Mouse (Mus musculus): ENCODE measurements at regions not wholly inside any gene's neighbourhood (a gene's known extent, or its start where the extent isn't known, plus 50 kb on each side); places are given as distances from the start of the nearest gene placed in this dataset.

GRCm38 (mm10) chr10:43689914-43690316 lies 111.8 kb downstream of the Cd24a start:
- Histone ChIP-seq H3K9ac (ENCODE audit: low read depth, low read length) (no peak overlapping the region), H3K27ac (ENCODE audit: low read depth, low read length) (no peak overlapping the region), H3K9me3 (ENCODE audit: control insufficient read depth, low read length) (no peaks in the 10 kb centered on the region), H3K4me1 (ENCODE audit: control insufficient read depth, insufficient read depth, low read depth, low read length) (no peaks in the 10 kb centered on the region; the same call in 1 of the 2 replicates), H3K4me3 (ENCODE audit: low read length) (no peak overlapping the region), H3K36me3 (ENCODE audit: control insufficient read depth, insufficient read depth, low read length) (no peaks in the 10 kb centered on the region), H3K4me2 (ENCODE audit: low read length) (no peak overlapping the region), H3K27me3 (replicated peaks; ENCODE audit: control insufficient read depth, insufficient read depth, low read length) (no peaks in the 10 kb centered on the region)
- ATAC-seq: no peak
- WGBS: 56% methylated on average over 8 of the region's 8 CpGs

- H3K9ac ChIP-seq (ENCODE audit: low read depth, low read length): no peak overlapping the region
- no peaks in the 10 kb centered on the region for H3K36me3 ChIP-seq (ENCODE audit: control insufficient read depth, insufficient read depth, low read length)
- no peaks in the 10 kb centered on the region for H3K27me3 ChIP-seq (replicated peaks; ENCODE audit: control insufficient read depth, insufficient read depth, low read length)
- H3K4me3 ChIP-seq (ENCODE audit: low read length): no peak overlapping the region
- no peak overlapping the region for H3K27ac ChIP-seq (ENCODE audit: low read depth, low read length)
- ATAC-seq: no peak
- no peaks in the 10 kb centered on the region; the same call in 1 of the 2 replicates for H3K4me1 ChIP-seq (ENCODE audit: control insufficient read depth, insufficient read depth, low read depth, low read length)
- 72% methylated on average over 5 of the region's 5 CpGs for WGBS
- H3K9me3 ChIP-seq (ENCODE audit: control insufficient read depth, low read length): no peaks in the 10 kb centered on the region
- no peak overlapping the region for H3K4me2 ChIP-seq (ENCODE audit: low read length)
Observed at GRCm38 (mm10) chr10:43693974-43694373, 115.9 kb downstream of the Cd24a start.

GRCm38 (mm10) chr10:43694508-43694907 lies 116.4 kb downstream of the Cd24a start:
- Histone ChIP-seq H3K4me2 (ENCODE audit: low read length) (no peak overlapping the region), H3K4me1 (ENCODE audit: control insufficient read depth, insufficient read depth, low read depth, low read length) (no peaks in the 10 kb centered on the region; the same call in 1 of the 2 replicates), H3K27ac (ENCODE audit: low read depth, low read length) (no peak overlapping the region), H3K27me3 (replicated peaks; ENCODE audit: control insufficient read depth, insufficient read depth, low read length) (no peaks in the 10 kb centered on the region), H3K9me3 (ENCODE audit: control insufficient read depth, low read length) (no peaks in the 10 kb centered on the region), H3K36me3 (ENCODE audit: control insufficient read depth, insufficient read depth, low read length) (no peaks in the 10 kb centered on the region), H3K4me3 (ENCODE audit: low read length) (no peak overlapping the region), H3K9ac (ENCODE audit: low read depth, low read length) (no peak overlapping the region)
- no peak for ATAC-seq
- WGBS: 53% methylated on average over 6 of the region's 6 CpGs

GRCm38 (mm10) chr10:43695470-43695869 lies 117.4 kb downstream of the Cd24a start:
- no peak overlapping the region for H3K4me2 ChIP-seq (ENCODE audit: low read length)
- no peaks in the 10 kb centered on the region for H3K36me3 ChIP-seq (ENCODE audit: control insufficient read depth, insufficient read depth, low read length)
- no peaks in the 10 kb centered on the region for H3K27me3 ChIP-seq (replicated peaks; ENCODE audit: control insufficient read depth, insufficient read depth, low read length)
- no peak overlapping the region for H3K9ac ChIP-seq (ENCODE audit: low read depth, low read length)
- no peaks in the 10 kb centered on the region for H3K9me3 ChIP-seq (ENCODE audit: control insufficient read depth, low read length)
- no peak overlapping the region for H3K27ac ChIP-seq (ENCODE audit: low read depth, low read length)
- no peak overlapping the region for H3K4me3 ChIP-seq (ENCODE audit: low read length)
- no peak for ATAC-seq
- 69% methylated on average over 10 of the region's 10 CpGs for WGBS
- no peaks in the 10 kb centered on the region for H3K4me1 ChIP-seq (ENCODE audit: control insufficient read depth, insufficient read depth, low read depth, low read length)

GRCm38 (mm10) chr10:43697917-43698316 lies 119.8 kb downstream of the Cd24a start:
- no peak overlapping the region for H3K4me3 ChIP-seq (ENCODE audit: low read length)
- H3K36me3 ChIP-seq (ENCODE audit: control insufficient read depth, insufficient read depth, low read length): no peaks in the 10 kb centered on the region
- no peaks in the 10 kb centered on the region for H3K4me1 ChIP-seq (ENCODE audit: control insufficient read depth, insufficient read depth, low read depth, low read length)
- no peak for ATAC-seq
- H3K4me2 ChIP-seq (ENCODE audit: low read length): no peak overlapping the region
- no peaks in the 10 kb centered on the region for H3K9me3 ChIP-seq (ENCODE audit: control insufficient read depth, low read length)
- H3K27ac ChIP-seq (ENCODE audit: low read depth, low read length): no peak overlapping the region
- H3K9ac ChIP-seq (ENCODE audit: low read depth, low read length): no peak overlapping the region
- 39% methylated on average over 2 of the region's 2 CpGs for WGBS
- no peaks in the 10 kb centered on the region for H3K27me3 ChIP-seq (replicated peaks; ENCODE audit: control insufficient read depth, insufficient read depth, low read length)

- Histone ChIP-seq H3K27me3 (replicated peaks; ENCODE audit: control insufficient read depth, insufficient read depth, low read length) (no peaks in the 10 kb centered on the region), H3K36me3 (ENCODE audit: control insufficient read depth, insufficient read depth, low read length) (no peaks in the 10 kb centered on the region), H3K9ac (ENCODE audit: low read depth, low read length) (no peak overlapping the region), H3K27ac (ENCODE audit: low read depth, low read length) (no peak overlapping the region), H3K4me3 (ENCODE audit: low read length) (no peak overlapping the region), H3K4me1 (ENCODE audit: control insufficient read depth, insufficient read depth, low read depth, low read length) (no peaks in the 10 kb centered on the region), H3K9me3 (ENCODE audit: control insufficient read depth, low read length) (no peaks in the 10 kb centered on the region), H3K4me2 (ENCODE audit: low read length) (no peak overlapping the region)
- WGBS: 86% methylated on average over 13 of the region's 13 CpGs
- no peak for ATAC-seq
Observed at GRCm38 (mm10) chr10:43700371-43701289, 122.5 kb downstream of the Cd24a start.

GRCm38 (mm10) chr10:43702895-43703294 lies 124.8 kb downstream of the Cd24a start:
- Histone ChIP-seq H3K9me3 (ENCODE audit: control insufficient read depth, low read length) (no peaks in the 10 kb centered on the region), H3K27me3 (replicated peaks; ENCODE audit: control insufficient read depth, insufficient read depth, low read length) (no peaks in the 10 kb centered on the region), H3K4me2 (ENCODE audit: low read length) (no peak overlapping the region), H3K9ac (ENCODE audit: low read depth, low read length) (no peak overlapping the region), H3K4me1 (ENCODE audit: control insufficient read depth, insufficient read depth, low read depth, low read length) (no peaks in the 10 kb centered on the region), H3K4me3 (ENCODE audit: low read length) (no peak overlapping the region), H3K27ac (ENCODE audit: low read depth, low read length) (no peak overlapping the region), H3K36me3 (ENCODE audit: control insufficient read depth, insufficient read depth, low read length) (no peaks in the 10 kb centered on the region)
- 79% methylated on average over 5 of the region's 5 CpGs for WGBS
- ATAC-seq: no peak

GRCm38 (mm10) chr10:43706001-43706988 lies 128.2 kb downstream of the Cd24a start:
- Histone ChIP-seq H3K4me2 (ENCODE audit: low read length) (no peak overlapping the region), H3K27me3 (replicated peaks; ENCODE audit: control insufficient read depth, insufficient read depth, low read length) (no peaks in the 10 kb centered on the region), H3K9ac (ENCODE audit: low read depth, low read length) (no peak overlapping the region), H3K9me3 (ENCODE audit: control insufficient read depth, low read length) (no peaks in the 10 kb centered on the region), H3K4me3 (ENCODE audit: low read length) (no peak overlapping the region), H3K4me1 (ENCODE audit: control insufficient read depth, insufficient read depth, low read depth, low read length) (no peaks in the 10 kb centered on the region), H3K27ac (ENCODE audit: low read depth, low read length) (no peak overlapping the region), H3K36me3 (ENCODE audit: control insufficient read depth, insufficient read depth, low read length) (no peaks in the 10 kb centered on the region)
- whole genome bisulfite sequencing: 66% methylated on average over 17 of the region's 17 CpGs
- ATAC-seq: no peak

- no peak overlapping the region for H3K4me2 ChIP-seq (ENCODE audit: low read length)
- no peak overlapping the region for H3K9ac ChIP-seq (ENCODE audit: low read depth, low read length)
- no peaks in the 10 kb centered on the region for H3K4me1 ChIP-seq (ENCODE audit: control insufficient read depth, insufficient read depth, low read depth, low read length)
- no peak for ATAC-seq
- whole genome bisulfite sequencing: 82% methylated on average over 5 of the region's 5 CpGs
- no peaks in the 10 kb centered on the region for H3K9me3 ChIP-seq (ENCODE audit: control insufficient read depth, low read length)
- H3K27ac ChIP-seq (ENCODE audit: low read depth, low read length): no peak overlapping the region
- H3K27me3 ChIP-seq (replicated peaks; ENCODE audit: control insufficient read depth, insufficient read depth, low read length): no peaks in the 10 kb centered on the region
- no peaks in the 10 kb centered on the region for H3K36me3 ChIP-seq (ENCODE audit: control insufficient read depth, insufficient read depth, low read length)
- no peak overlapping the region for H3K4me3 ChIP-seq (ENCODE audit: low read length)
Observed at GRCm38 (mm10) chr10:43707011-43707410, 128.9 kb downstream of the Cd24a start.

All from hindbrain, embryonic 16.5 days (tissue).